Mouse (Mus musculus) regulatory T cell (primary cell): ENCODE measurements around the gene Usp31.

Experiments used
- in situ Hi-C: fragments of 300-600 bp; cut with MboI, MseI; formaldehyde crosslinking; loops from one replicate; pipeline ENCODE4 v1.15.1; 2025; ENCODE audit warnings: high pct_unique_total_duplicates

Usp31 gene

DNA sequence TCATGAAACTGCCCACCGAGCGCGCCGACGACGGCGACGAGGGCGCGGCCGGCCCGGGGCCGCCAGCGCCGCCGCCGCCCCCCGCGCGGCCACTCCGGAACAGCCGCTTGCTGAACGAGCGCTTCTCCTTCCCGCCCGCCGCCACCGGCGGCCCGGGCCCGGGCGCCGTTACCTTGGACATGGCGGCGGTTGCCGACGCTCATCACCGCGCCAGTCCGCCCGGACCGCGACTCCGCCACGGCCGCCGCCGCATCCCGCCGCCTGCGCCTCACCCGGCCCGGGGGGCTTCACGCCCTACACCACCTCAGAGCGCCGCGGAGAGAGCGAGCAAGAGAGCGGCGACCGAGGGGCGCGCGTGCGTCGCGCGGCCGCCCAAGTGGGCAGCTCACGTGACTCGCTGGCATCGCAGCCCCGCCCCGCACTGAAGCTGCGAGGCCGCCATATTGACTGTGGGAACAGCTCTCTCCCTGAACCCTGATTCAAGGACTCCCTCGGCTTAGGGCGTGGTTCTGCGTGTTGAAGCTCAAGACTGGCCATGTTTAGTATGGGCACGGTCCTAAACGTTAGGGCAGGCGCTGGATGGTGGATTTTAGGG lies at the start of gene Usp31:
Usp31 (minus strand) TSS at position 181 of the 595 bp plus-strand sequence.
- in situ Hi-C loops: loop anchor here (10.0 kb wide), 1 partner anchor 428 kb away; the partner anchor contains the start of genes Dctn5 and Palb2

DNA sequence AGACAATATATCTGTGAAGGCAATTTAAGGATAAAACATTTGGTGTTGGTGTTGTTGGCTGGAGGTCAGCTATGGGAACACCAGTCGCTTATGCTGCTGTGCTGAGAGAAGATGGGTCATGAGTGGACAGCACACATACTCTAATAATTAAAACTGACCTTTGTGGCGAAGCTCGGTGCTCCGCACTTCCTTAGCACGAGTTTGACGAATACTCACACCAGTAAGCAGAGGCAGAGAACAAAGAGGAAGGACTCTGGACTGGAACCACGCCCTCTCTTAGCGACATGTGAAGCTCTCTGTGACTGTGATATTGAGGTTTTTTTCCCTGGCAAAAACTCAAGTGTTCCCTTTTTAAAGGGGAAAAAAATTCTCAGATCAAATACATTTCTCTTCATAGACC lies 47.7 kb upstream of the Usp31 start:
- in situ Hi-C loops: no loop called here

DNA sequence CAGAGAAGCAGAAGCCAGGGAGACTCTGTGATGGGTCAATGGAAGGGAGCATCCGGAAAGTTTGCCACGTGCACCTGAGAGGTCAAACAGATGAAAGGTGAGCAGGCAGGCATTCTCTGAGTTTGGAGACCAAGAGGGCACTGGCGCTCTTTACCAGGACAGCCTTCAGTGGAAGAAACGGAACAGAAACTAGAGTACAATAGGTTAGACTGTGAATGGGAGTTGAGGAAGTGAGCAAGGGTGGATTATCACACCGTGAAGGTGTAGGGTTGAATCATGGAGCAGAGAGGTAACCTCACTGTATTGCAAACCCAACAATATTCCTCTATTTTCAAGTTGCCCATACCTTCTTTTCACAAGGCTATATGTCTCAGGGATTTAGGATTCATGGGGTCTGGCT lies 43.2 kb upstream of the Usp31 start:
- in situ Hi-C loops: no loop called here

- in situ Hi-C loops: no loop called here
Measured at GRCm38 (mm10) chr7:121737511-121738415, 30.7 kb upstream of the Usp31 start.

DNA sequence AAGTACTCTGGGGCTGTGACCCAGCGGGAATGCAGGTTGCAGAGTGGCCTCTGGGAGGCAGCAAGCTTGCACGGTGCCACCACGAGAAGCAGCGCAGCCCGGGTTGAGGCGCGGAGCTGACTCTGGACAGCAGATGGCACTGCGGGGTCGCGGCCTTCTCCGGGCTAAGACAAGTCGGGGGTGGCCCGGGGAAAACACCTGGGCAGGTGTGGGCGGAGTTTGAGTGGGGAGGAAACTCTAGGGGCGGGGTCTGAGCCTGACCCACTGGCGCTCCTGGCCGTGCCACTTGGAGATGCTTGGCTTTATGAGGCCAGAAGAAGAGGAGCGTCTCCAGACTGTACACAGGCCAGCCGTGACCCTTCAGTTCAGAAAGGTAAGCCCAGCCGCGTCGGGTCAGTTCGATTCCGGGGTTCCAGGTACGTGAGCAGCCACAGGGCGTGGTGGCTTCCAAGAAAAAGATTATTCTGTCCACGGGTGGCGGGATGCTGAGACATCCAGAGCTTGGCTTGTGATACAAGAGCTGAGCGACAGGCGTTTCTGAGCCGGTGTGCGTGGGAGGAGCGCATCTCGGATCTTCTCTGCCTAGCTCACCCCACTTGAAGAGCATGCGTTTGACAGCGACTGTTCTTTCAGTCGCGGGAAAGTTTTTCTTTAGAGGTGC lies 27.2 kb upstream of the Usp31 start, which contains the start of gene Scnn1g:
Scnn1g (plus strand) TSS at position 309 of the 661 bp plus-strand sequence.
- in situ Hi-C loops: no loop called here

- in situ Hi-C loops: no loop called here
Measured at GRCm38 (mm10) chr7:121730225-121730624, 23.2 kb upstream of the Usp31 start.

GRCm38 (mm10) chr7:121717031-121717430 lies 10.0 kb upstream of the Usp31 start:
- in situ Hi-C loops: no loop called here

GRCm38 (mm10) chr7:121711171-121711570 lies 4.1 kb upstream of the Usp31 start:
- in situ Hi-C loops: no loop called here

DNA sequence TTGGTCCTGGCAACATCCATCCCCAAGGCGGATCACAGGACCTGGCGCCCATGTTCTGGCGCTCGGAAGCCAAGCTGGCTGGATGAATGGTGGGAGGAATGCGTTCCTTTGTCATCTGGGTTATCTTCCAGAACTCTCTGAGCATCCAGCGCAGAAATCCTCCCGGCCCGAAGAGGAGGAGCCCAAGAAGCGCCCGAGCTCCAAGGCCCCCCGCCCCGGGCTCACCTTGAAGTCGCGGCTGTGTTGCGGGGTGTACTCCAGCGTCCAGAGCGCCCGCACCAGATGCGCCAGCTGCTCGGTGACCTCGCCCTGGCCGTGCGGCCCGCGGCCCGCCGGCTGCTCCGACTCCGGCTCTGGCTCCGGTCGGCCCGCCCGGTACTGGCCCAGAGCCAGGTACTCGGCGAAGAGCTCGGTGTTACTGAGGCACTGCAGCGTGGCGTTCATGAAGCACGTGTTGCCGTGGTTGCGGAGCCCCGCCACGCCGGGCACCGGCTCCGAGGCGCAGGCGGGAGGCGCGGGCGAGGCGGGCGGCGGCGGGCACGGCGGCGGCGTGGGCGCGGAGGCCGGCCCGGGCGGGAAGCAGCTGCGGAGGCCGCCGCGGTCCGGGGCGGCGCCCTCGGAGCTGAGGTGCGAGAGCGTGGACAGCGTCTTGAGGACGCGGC lies 511 bp downstream of the Usp31 start:
- in situ Hi-C loops: loop anchor here (10.0 kb wide), 1 partner anchor 428 kb away; the partner anchor contains the start of genes Dctn5 and Palb2

DNA sequence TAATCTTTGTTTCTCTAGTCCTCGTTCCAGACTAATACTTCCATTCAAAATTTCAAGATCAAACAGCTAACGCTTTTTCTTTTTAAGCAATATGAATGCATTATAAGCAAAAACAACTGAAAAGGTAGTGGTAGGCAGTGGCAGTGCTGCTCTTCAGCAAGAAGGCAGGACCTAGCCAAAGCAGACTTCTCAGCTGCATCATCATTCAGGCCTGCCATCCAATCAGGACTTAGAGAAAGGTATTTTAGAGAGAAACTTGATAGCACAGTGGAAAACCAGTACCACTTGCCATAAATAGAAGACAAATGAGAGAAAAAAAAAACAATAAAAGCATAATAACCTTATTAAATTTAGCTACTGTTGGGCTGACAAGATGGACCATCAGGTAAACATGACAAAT lies 2.0 kb downstream of the Usp31 start:
- in situ Hi-C loops: loop anchor here (10.0 kb wide), 1 partner anchor 430 kb away; the partner anchor contains the start of genes Dctn5 and Palb2

DNA sequence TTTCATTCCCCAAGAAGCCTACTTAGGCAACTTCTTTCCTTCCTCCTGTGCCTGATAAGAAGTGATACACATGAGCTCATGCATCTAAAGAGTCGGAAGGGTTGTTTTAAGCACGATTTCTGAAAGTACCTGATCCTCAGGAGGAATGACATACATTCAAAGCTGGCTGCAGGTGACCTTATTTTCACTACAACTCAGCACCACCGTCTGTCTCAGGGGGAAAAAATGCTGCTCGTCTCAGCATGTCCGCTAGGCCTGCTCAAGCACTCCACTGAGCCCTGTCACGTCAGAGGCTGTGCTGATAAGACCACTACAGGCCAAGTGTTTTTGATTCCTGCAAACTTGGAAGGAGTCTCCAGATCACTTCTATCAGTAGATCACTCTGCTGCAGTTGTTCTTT lies 5.1 kb downstream of the Usp31 start:
- in situ Hi-C loops: loop anchor here (10.0 kb wide), 1 partner anchor 433 kb away; the partner anchor contains the start of genes Dctn5 and Palb2

DNA sequence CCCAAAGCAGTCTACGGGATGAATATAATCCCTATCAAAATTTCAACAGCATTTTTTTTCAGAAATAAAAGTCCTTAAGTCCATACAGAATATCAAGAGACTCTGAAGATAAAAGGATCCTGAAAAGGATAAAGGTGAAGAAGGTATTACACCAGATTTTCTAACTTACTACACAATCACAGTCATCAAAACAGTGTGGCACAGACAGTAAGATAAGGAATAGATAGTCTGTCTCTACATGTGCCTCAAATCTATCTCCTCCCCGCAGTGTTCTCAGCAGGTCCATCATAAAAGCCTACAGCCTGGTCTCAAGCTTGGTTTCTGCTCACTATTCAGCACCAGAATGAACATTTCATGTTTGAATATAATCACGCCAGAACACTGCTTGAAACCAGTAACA lies 6.6 kb downstream of the Usp31 start:
- in situ Hi-C loops: loop anchor here (10.0 kb wide), 1 partner anchor 434 kb away; the partner anchor contains the start of genes Dctn5 and Palb2

GRCm38 (mm10) chr7:121699218-121699617 lies 7.8 kb downstream of the Usp31 start:
- in situ Hi-C loops: no loop called here

- in situ Hi-C loops: no loop called here
Measured at GRCm38 (mm10) chr7:121697574-121697973, 9.5 kb downstream of the Usp31 start.

- in situ Hi-C loops: no loop called here
Measured at GRCm38 (mm10) chr7:121697170-121697569, 9.9 kb downstream of the Usp31 start.

GRCm38 (mm10) chr7:121691803-121692202 lies 15.2 kb downstream of the Usp31 start:
- in situ Hi-C loops: no loop called here

DNA sequence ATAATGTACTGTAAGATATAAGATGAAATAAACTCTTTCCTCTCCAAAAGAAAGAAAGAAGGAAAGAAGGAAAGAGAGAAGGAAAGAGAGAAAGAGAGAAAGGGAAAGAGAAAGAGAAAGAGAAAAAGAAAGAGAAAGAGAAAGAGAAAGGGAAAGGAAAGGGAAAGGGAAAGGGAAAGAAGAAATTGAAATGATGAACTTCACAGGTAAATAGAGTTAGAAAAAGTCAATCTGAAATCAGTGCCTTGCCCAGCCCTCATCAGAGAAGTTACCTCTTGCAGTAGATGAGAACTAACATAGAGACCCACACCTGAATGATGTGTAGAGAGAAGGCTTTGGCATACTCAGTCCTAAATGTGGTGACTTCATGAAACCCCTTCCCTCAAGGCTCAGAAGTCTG lies 17.7 kb downstream of the Usp31 start:
- in situ Hi-C loops: no loop called here

- in situ Hi-C loops: no loop called here
Measured at GRCm38 (mm10) chr7:121685140-121685984, 21.7 kb downstream of the Usp31 start.

GRCm38 (mm10) chr7:121681191-121681590 lies 25.9 kb downstream of the Usp31 start:
- in situ Hi-C loops: no loop called here

DNA sequence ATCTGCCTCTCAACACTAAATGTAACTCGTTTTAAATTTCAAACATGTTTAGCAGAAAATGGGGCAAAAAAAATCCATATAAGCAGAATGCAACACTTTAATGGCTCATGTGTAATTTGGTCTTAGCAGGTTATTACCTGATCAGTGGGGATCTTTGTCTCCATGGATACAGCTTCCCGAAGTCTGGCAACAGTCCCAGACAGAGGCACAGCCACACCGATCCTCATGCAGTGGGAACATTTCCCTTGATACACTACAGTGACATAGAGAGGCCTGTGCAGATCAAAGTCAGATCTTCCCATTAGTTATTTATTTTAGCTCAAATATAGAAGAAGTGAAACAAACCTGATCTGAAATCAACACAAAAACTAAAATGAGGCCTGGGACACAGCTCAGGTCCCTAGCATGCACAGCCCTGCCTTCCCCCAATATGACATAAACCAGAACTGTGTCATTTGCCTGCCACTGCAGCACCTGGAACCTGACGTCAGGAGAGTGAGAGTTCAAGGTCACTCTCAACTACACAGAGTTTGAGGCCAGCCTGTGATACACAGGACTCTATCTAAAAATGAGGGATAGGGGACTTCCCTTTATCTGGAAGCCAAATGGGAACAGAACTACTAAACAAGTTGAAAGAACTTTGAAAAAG lies 29.8 kb downstream of the Usp31 start:
- in situ Hi-C loops: no loop called here
